Mouse (Mus musculus): Measurements from ENCODE around the gene Tlk2. TPM values are rescaled to one million over a fixed set of nuclear protein-coding genes. Genes with fewer than 3 reads are reported as not detected.

The Tlk2 gene
- polyA plus RNA-seq, 1 experiment, result 33.3 TPM

GRCm38 (mm10) chr11:105259733-105260132 lies 81.1 kb downstream of the Tlk2 start:
- 63% methylated on average over 3 of the region's 3 CpGs for WGBS
- Histone ChIP-seq H3K4me1 (ENCODE audit: control insufficient read depth, insufficient read depth, low read length) (no peaks in the 10 kb centered on the region), H3K27ac (ENCODE audit: control insufficient read depth, insufficient read depth, low read depth, low read length, poor library complexity) (no peak overlapping the region), H3K4me3 (replicated peaks; ENCODE audit: control insufficient read depth, low read depth, low read length) (no peak overlapping the region)
- TF ChIP-seq CTCF (IDR thresholded peaks at IDR 0.05; ENCODE audit: control insufficient read depth, insufficient read depth, low read length) (no peak), POLR2A (IDR thresholded peaks at IDR 0.05; ENCODE audit: borderline replicate concordance, control insufficient read depth, low read depth, low read length) (no peak)

- TF ChIP-seq CTCF (IDR thresholded peaks at IDR 0.05; ENCODE audit: control insufficient read depth, insufficient read depth, low read length) (no peak), POLR2A (IDR thresholded peaks at IDR 0.05; ENCODE audit: borderline replicate concordance, control insufficient read depth, low read depth, low read length) (no peak)
- 89% methylated on average over 5 of the region's 5 CpGs for WGBS
Observed at GRCm38 (mm10) chr11:105261116-105261515, 82.5 kb downstream of the Tlk2 start.

GRCm38 (mm10) chr11:105261601-105262351 lies 83.2 kb downstream of the Tlk2 start:
- Histone ChIP-seq H3K4me1 (ENCODE audit: control insufficient read depth, insufficient read depth, low read length) (no peaks in the 10 kb centered on the region), H3K27ac (ENCODE audit: control insufficient read depth, insufficient read depth, low read depth, low read length, poor library complexity) (no peak overlapping the region), H3K4me3 (replicated peaks; ENCODE audit: control insufficient read depth, low read depth, low read length) (no peak overlapping the region)
- 55% methylated on average over 4 of the region's 4 CpGs for WGBS
- TF ChIP-seq CTCF (IDR thresholded peaks at IDR 0.05; ENCODE audit: control insufficient read depth, insufficient read depth, low read length) (no peak), POLR2A (IDR thresholded peaks at IDR 0.05; ENCODE audit: borderline replicate concordance, control insufficient read depth, low read depth, low read length) (no peak)

More at GRCm38 (mm10) chr11:105261116-105261515, 82.5 kb downstream of the Tlk2 start:
- Histone ChIP-seq H3K27ac (ENCODE audit: control insufficient read depth, insufficient read depth, low read depth, low read length, poor library complexity) (no peak overlapping the region), H3K4me1 (ENCODE audit: control insufficient read depth, insufficient read depth, low read length) (no peaks in the 10 kb centered on the region), H3K4me3 (replicated peaks; ENCODE audit: control insufficient read depth, low read depth, low read length) (no peak overlapping the region)

GRCm38 (mm10) chr11:105264506-105264905 lies 85.9 kb downstream of the Tlk2 start:
- H3K4me3 ChIP-seq (replicated peaks; ENCODE audit: control insufficient read depth, low read depth, low read length), result no peak overlapping the region
- TF ChIP-seq POLR2A (IDR thresholded peaks at IDR 0.05; ENCODE audit: borderline replicate concordance, control insufficient read depth, low read depth, low read length) (no peak), CTCF (IDR thresholded peaks at IDR 0.05; ENCODE audit: control insufficient read depth, insufficient read depth, low read length) (no peak)
- H3K4me1 ChIP-seq (ENCODE audit: control insufficient read depth, insufficient read depth, low read length), result no peaks in the 10 kb centered on the region
- H3K27ac ChIP-seq (ENCODE audit: control insufficient read depth, insufficient read depth, low read depth, low read length, poor library complexity), result no peak overlapping the region

GRCm38 (mm10) chr11:105264988-105265387 lies 86.4 kb downstream of the Tlk2 start:
- 94% methylated on average over 3 of the region's 3 CpGs for WGBS
- Histone ChIP-seq H3K4me1 (ENCODE audit: control insufficient read depth, insufficient read depth, low read length) (no peaks in the 10 kb centered on the region), H3K27ac (ENCODE audit: control insufficient read depth, insufficient read depth, low read depth, low read length, poor library complexity) (no peak overlapping the region), H3K4me3 (replicated peaks; ENCODE audit: control insufficient read depth, low read depth, low read length) (no peak overlapping the region)
- no peak for TF ChIP-seq POLR2A (IDR thresholded peaks at IDR 0.05; ENCODE audit: borderline replicate concordance, control insufficient read depth, low read depth, low read length)
- TF ChIP-seq CTCF (IDR thresholded peaks at IDR 0.05; ENCODE audit: control insufficient read depth, insufficient read depth, low read length), result no peak

- no peak for TF ChIP-seq CTCF (IDR thresholded peaks at IDR 0.05; ENCODE audit: control insufficient read depth, insufficient read depth, low read length)
- TF ChIP-seq POLR2A (IDR thresholded peaks at IDR 0.05; ENCODE audit: borderline replicate concordance, control insufficient read depth, low read depth, low read length), result no peak
- H3K4me3 ChIP-seq (replicated peaks; ENCODE audit: control insufficient read depth, low read depth, low read length), result no peak overlapping the region
- WGBS, result 26% methylated on average over 2 of the region's 2 CpGs
- H3K27ac ChIP-seq (ENCODE audit: control insufficient read depth, insufficient read depth, low read depth, low read length, poor library complexity), result no peak overlapping the region
- no peaks in the 10 kb centered on the region for H3K4me1 ChIP-seq (ENCODE audit: control insufficient read depth, insufficient read depth, low read length)
Observed at GRCm38 (mm10) chr11:105270155-105270554, 91.5 kb downstream of the Tlk2 start.

GRCm38 (mm10) chr11:105280456-105280855 lies 101.8 kb downstream of the Tlk2 start:
- no peak overlapping the region for H3K27ac ChIP-seq (ENCODE audit: control insufficient read depth, insufficient read depth, low read depth, low read length, poor library complexity)
- TF ChIP-seq CTCF (IDR thresholded peaks at IDR 0.05; ENCODE audit: control insufficient read depth, insufficient read depth, low read length) (no peak), POLR2A (IDR thresholded peaks at IDR 0.05; ENCODE audit: borderline replicate concordance, control insufficient read depth, low read depth, low read length) (no peak)
- H3K4me1 ChIP-seq (ENCODE audit: control insufficient read depth, insufficient read depth, low read length), result no peaks in the 10 kb centered on the region
- H3K4me3 ChIP-seq (replicated peaks; ENCODE audit: control insufficient read depth, low read depth, low read length), result no peak overlapping the region
- 90% methylated on average over 6 of the region's 6 CpGs for WGBS

- 91% methylated on average over 7 of the region's 7 CpGs for WGBS
- Histone ChIP-seq H3K4me1 (ENCODE audit: control insufficient read depth, insufficient read depth, low read length) (no peaks in the 10 kb centered on the region), H3K27ac (ENCODE audit: control insufficient read depth, insufficient read depth, low read depth, low read length, poor library complexity) (no peak overlapping the region), H3K4me3 (replicated peaks; ENCODE audit: control insufficient read depth, low read depth, low read length) (no peak overlapping the region)
- TF ChIP-seq POLR2A (IDR thresholded peaks at IDR 0.05; ENCODE audit: borderline replicate concordance, control insufficient read depth, low read depth, low read length), result no peak
- TF ChIP-seq CTCF (IDR thresholded peaks at IDR 0.05; ENCODE audit: control insufficient read depth, insufficient read depth, low read length), result no peak
Observed at GRCm38 (mm10) chr11:105281291-105281690, 102.7 kb downstream of the Tlk2 start.
